Mouse (Mus musculus) megakaryocyte, embryonic 14.5 days (primary cell): ENCODE measurements around the gene Krt31. TPM values are rescaled to one million over a fixed set of nuclear protein-coding genes. Genes with fewer than 3 reads are reported as not detected.

Experiments used
- H3K27me3 ChIP-seq: replicated peaks from 2 replicates; pipeline ENCODE3; 2012; ENCODE audit warnings: inconsistent platforms
- H3K36me3 ChIP-seq: replicated peaks from 2 replicates; pipeline ENCODE3; 2012; ENCODE audit warnings: low read length, inconsistent platforms, mixed read lengths
- H3K4me1 ChIP-seq: 2 replicates; pipeline ENCODE4 v1.6.1; 2012; ENCODE audit warnings: inconsistent platforms
- H3K4me3 ChIP-seq: replicated peaks from 2 replicates; pipeline ENCODE3; 2012; ENCODE audit warnings: moderate library complexity, mild to moderate bottlenecking, inconsistent platforms
- H3K9me3 ChIP-seq: 2 replicates; pipeline ENCODE4 v1.6.1; 2012; ENCODE audit warnings: inconsistent platforms
- FLI1 ChIP-seq: IDR thresholded peaks from 2 replicates; pipeline ENCODE4 v1.6.1; 2012; ENCODE audit warnings: low read length, inconsistent platforms, mixed read lengths
- GATA1 ChIP-seq: IDR thresholded peaks from 3 replicates; pipeline ENCODE4 v1.6.1; 2012; ENCODE audit warnings: mixed read lengths, low read length, inconsistent platforms, borderline replicate concordance
- polyA plus RNA-seq: library from polyadenylated mRNA; stranded (reverse); fragments of >175 nt; gene quantifications from 2 replicates; pipeline ENCODE4 v1.2.3, GENCODE M21; 2012; ENCODE audit warnings: low replicate concordance; ENCODE audit not compliant: insufficient read depth

Gene Krt31
- polyA plus RNA-seq, 1 experiment: not detected

- no peaks in the 10 kb centered on the region for H3K4me1 ChIP-seq
- no peak overlapping the region for H3K4me3 ChIP-seq
- no peaks in the 10 kb centered on the region for H3K36me3 ChIP-seq
- no peaks in the 10 kb centered on the region for H3K27me3 ChIP-seq
- no peaks in the 10 kb centered on the region; the same call in 1 of the 2 replicates for H3K9me3 ChIP-seq
- TF ChIP-seq FLI1 (no peak), GATA1 (no peak)
Measured at GRCm38 (mm10) chr11:100055686-100056655, 5.6 kb upstream of the Krt31 start.

- Histone ChIP-seq H3K4me1 (no peaks in the 10 kb centered on the region), H3K9me3 (0 out of 2 replicates have a peak, but pooled peaks cover 3% of the 10 kb centered on the region)
- TF ChIP-seq GATA1 (no peak), FLI1 (no peak)
Measured at GRCm38 (mm10) chr11:100047193-100047592, 3.2 kb downstream of the Krt31 start.

GRCm38 (mm10) chr11:100046303-100046866, 4.0 kb downstream of the Krt31 start:
- Histone ChIP-seq H3K27me3 (no peaks in the 10 kb centered on the region), H3K4me3 (no peak overlapping the region), H3K4me1 (no peaks in the 10 kb centered on the region), H3K9me3 (0 out of 2 replicates have a peak, but pooled peaks cover 3% of the 10 kb centered on the region), H3K36me3 (no peaks in the 10 kb centered on the region)
- TF ChIP-seq FLI1 (no peak), GATA1 (no peak)

More at GRCm38 (mm10) chr11:100047193-100047592, 3.2 kb downstream of the Krt31 start:
- H3K36me3 ChIP-seq: no peaks in the 10 kb centered on the region
- H3K27me3 ChIP-seq: no peaks in the 10 kb centered on the region
- H3K4me3 ChIP-seq: no peak overlapping the region

- Histone ChIP-seq H3K27me3 (no peaks in the 10 kb centered on the region), H3K4me3 (no peak within 1 kb of the TSS), H3K4me1 (no peaks in the 10 kb centered on the region), H3K9me3 (no peaks in the 10 kb centered on the region), H3K36me3 (no peaks in the 10 kb centered on the region)
- TF ChIP-seq GATA1 (no peak), FLI1 (no peak)
Measured at GRCm38 (mm10) chr11:100041454-100041853, 8.9 kb downstream of the Krt31 start, which contains the start of gene Krt34. Gene Krt34 (minus strand): TSS chr11:100041554.

GRCm38 (mm10) chr11:100029768-100030167, 20.6 kb downstream of the Krt31 start, which contains the start of gene Krt33b:
Gene Krt33b (minus strand): TSS chr11:100029868.
- Histone ChIP-seq H3K9me3 (no peaks in the 10 kb centered on the region), H3K36me3 (no peaks in the 10 kb centered on the region), H3K27me3 (peaks cover 2% of the 10 kb centered on the region), H3K4me3 (no peak within 1 kb of the TSS), H3K4me1 (no peaks in the 10 kb centered on the region)
- no peak for TF ChIP-seq FLI1
- TF ChIP-seq GATA1: no peak

GRCm38 (mm10) chr11:100021438-100021837, 28.9 kb downstream of the Krt31 start:
- no peaks in the 10 kb centered on the region for H3K36me3 ChIP-seq
- TF ChIP-seq GATA1 (no peak), FLI1 (no peak)
- no peaks in the 10 kb centered on the region for H3K27me3 ChIP-seq
- no peaks in the 10 kb centered on the region for H3K9me3 ChIP-seq
- no peak overlapping the region for H3K4me3 ChIP-seq
- no peaks in the 10 kb centered on the region for H3K4me1 ChIP-seq

- H3K27me3 ChIP-seq: no peaks in the 10 kb centered on the region
- no peak overlapping the region for H3K4me3 ChIP-seq
- no peaks in the 10 kb centered on the region for H3K36me3 ChIP-seq
- no peaks in the 10 kb centered on the region for H3K9me3 ChIP-seq
- TF ChIP-seq GATA1 (no peak), FLI1 (no peak)
- no peaks in the 10 kb centered on the region for H3K4me1 ChIP-seq
Measured at GRCm38 (mm10) chr11:100019466-100019865, 30.9 kb downstream of the Krt31 start.

- no peak for TF ChIP-seq GATA1
- no peak for TF ChIP-seq FLI1
- H3K36me3 ChIP-seq: no peaks in the 10 kb centered on the region
- no peak within 1 kb of the TSS for H3K4me3 ChIP-seq
- H3K27me3 ChIP-seq: no peaks in the 10 kb centered on the region
- H3K9me3 ChIP-seq: no peaks in the 10 kb centered on the region
- H3K4me1 ChIP-seq: no peaks in the 10 kb centered on the region
Measured at GRCm38 (mm10) chr11:100016112-100016511, 34.2 kb downstream of the Krt31 start, which contains the start of gene Krt33a. Gene Krt33a (minus strand): TSS chr11:100016212.

- Histone ChIP-seq H3K36me3 (no peaks in the 10 kb centered on the region), H3K27me3 (no peaks in the 10 kb centered on the region), H3K4me1 (no peaks in the 10 kb centered on the region), H3K9me3 (no peaks in the 10 kb centered on the region), H3K4me3 (no peak overlapping the region)
- TF ChIP-seq FLI1 (no peak), GATA1 (no peak)
Measured at GRCm38 (mm10) chr11:100013691-100014171, 36.6 kb downstream of the Krt31 start.
